Mouse (Mus musculus) G1E-ER4 (cell line): ENCODE measurements around the gene Tlr12. TPM values are rescaled to one million over a fixed set of nuclear protein-coding genes. Genes with fewer than 3 reads are reported as not detected.

Experiments
- GATA1 ChIP-seq: IDR thresholded peaks from one replicate; pipeline ENCODE4 v1.8.0; 2012; ENCODE audit warnings: low read length, inconsistent platforms
- polyA plus RNA-seq: library from polyadenylated mRNA; stranded (reverse); fragments of >175 nt; gene quantifications from 2 replicates; pipeline ENCODE4 v1.2.3, GENCODE M21; 2012

The Tlr12 gene
- polyA plus RNA-seq, result not detected in 2 replicates

DNA sequence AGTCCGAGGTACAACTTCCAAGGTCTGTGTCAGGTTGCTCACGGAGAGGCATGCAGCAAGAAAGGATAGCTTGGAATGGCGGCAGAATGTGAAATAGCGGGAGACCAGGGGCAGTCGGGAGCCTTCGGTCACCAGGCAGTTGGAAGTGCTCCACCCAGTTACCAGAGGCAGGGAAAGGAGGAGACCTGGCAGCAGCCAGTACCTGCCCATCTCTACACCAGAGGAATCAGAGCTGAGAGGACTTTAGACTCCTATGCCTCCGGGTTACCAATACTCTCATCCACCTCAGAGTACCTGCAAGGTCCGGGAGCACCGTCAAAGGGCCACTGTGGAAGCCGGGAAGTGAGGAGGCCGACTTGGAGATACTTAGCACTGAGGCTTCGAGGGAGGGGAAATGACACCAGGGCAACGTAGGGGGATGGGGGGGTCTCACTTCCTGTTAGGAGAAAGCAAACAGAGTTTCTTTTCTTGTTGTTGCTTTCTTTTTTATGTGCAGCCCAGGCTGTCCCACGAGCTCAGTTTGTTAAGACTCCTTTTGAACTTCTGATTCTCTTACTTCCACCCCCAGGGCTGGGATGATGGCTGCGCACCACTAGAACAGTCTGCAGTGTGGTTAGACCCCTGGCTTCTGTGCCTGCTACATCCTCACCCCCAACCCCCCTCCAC lies at the start of gene Tlr12:
TSS of gene Tlr12 (minus strand) at position 374 of the 666 bp plus-strand sequence.
- TF ChIP-seq GATA1, result no peak

DNA sequence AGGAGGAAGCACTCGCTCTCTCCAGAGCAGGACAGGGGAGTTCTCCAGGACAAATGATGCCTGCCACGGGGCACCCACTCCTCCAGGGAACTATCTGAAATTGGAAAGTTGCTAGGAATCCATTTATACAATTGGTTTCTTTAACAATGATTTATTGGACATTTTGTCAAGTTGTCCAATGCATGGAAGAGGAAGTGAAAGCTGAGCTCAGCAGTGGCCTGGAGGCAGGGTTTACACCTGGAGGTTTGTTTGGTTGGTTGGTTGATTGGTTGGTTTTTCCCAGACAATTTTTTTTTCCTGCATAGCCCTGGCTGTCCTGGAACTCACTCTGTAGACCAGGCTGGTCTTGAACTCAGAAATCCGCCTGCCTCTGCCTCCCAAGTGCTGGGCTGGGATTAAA lies 45.6 kb upstream of the Tlr12 start:
- TF ChIP-seq GATA1, result no peak

DNA sequence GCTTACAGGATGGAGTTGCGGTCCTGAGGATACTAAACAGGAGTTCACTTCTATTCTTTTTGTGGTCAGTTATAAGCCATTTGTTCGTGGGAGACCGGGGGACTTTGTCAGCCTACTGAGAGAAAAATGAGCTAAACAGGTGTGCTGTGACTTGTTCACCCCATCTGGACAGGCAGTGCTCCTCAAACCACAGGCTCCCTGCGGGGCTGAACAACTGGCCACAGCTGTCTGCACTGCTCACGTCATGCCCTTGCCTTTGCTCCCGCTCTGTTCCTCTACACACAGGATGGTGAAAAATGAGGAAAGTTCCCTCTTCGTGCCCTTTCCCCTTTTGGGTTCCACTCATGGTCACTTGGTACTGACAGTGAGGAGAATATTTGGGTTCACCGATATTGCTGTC lies 42.6 kb upstream of the Tlr12 start:
- TF ChIP-seq GATA1, result no peak

DNA sequence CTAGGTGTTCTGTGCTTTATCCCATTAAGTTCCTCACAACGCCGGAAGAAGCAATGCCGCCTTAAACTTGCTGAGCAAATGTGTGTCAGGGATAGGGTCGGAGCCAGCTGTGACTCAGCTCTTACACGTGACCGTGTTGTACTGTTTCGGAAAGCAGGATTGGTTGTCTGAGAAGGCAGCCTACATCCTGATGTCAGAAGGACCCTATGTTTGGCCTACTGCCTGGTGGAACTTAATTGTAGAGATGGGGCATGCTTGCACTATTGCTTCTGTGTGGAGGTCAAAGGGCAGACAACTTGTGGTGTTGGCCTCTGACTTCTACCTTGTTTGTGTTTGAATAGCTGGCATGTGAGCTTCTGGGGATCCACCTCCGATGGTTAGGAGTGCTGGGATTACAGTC lies 41.8 kb upstream of the Tlr12 start:
- no peak for TF ChIP-seq GATA1

DNA sequence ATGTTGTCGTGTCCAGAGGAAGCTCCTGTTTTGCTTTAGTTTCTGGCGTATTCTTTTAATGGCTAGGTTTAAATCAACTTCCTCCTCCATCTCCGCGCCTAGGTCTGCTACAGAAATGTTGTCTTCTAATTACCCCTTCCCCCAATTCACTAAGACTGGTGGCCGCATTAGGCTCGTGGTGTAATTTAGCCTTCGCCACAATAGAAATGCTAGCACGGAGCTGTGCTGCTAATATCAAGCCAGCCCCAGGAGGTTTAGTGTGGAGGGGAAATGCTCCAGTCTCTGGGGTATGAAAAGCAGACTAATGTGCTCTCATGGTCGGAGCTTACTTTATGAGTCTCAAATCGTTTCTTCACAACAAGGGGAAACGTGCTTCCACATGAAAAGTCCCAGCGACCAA lies 37.0 kb upstream of the Tlr12 start:
- no peak for TF ChIP-seq GATA1

DNA sequence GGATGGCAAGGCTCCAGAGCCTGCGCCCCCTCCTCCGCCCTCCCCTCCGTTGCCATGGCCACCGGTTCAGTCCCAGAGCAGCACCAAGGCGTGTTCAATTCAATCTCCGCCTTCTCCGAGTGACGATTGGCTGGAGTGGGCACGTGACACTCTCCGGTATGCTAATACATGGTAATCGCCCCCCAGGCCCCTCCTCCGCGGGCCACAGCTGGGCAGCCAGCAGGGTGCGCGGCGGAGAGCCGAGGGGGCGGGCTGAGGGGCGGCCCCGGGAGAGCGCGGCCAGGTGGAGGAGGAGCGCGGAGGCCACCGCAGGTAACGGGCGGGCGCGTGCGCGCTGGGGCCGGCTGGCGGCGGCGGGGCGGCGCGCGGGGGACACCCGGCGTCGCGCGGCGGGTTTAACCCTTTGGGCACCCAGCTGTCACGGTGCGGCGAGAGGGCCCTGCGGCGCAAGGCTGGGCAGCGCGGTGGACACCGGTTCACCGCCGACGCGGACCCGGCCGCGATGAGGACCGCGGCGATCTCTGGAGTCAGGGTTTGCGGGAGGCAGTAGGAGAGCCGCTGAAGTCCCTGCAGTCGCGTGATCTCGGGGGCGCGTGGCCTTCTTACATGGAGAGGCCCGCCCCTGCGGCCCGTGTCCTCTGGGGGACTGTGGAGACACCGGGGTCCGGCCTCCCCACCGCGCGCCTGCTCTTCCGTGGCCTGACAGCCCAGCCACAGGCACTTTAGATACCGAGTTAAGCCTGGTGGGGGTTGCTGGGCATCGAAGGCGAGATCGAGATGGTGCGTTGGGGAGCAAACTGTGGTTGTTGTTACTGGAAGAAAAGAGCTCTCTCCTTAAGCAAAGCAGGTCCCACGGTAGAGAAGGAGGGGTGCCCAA lies 36.3 kb upstream of the Tlr12 start, which contains the start of gene Phc2:
TSS of gene Phc2 (plus strand) at position 198 of the 877 bp plus-strand sequence.
- TF ChIP-seq GATA1, result no peak

DNA sequence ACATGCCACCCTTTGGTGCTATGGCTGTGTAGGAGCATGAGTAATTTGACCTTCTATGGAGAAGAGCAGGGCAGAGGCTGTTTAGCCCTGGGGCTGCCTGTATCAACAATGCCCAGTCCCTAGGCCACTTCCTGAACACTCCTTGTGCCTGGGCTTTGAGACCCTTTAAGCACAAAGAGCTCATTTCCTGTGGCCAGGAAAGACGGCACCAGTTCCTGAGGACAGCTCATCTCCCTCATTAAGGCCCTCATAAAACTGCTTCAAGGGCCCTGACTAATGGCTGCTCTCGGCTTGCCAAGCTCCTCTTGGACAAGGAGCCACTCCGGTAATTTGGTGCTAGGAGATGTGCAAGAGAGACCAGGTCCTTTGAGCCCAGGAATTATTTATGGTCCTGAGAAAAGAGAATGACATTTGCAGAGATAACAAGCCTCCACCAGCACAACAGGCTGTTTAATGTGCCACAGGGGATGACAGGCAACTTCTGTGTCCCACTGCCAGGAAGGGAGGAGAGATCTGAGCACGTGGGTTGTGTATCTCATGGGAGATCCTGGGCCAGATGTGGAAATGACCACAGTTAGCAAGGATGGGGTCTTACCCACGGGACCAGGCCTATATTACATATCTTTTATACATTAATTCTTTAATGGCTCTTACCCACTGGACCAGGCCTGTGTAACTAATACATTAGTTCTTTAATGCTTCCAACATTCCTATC lies 34.3 kb upstream of the Tlr12 start:
- TF ChIP-seq GATA1, result no peak

DNA sequence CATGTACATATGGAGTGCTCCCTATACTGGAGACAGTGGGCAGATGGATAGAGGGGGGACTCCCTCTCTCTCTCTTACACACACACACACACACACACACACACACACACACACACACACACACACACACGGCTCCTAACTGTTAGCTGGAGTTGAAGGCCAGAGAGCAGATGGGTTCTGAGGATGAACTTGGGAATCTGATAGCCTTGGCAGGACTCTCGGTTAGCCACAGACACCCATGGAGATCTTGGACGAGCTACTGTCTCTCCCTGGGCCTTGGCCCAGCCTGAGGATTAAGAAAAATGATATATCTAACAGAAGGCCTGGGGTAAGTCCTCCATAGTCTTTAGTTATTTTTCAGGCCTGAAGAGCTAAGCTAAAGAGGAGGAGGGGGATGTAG lies 33.1 kb upstream of the Tlr12 start:
- no peak for TF ChIP-seq GATA1

DNA sequence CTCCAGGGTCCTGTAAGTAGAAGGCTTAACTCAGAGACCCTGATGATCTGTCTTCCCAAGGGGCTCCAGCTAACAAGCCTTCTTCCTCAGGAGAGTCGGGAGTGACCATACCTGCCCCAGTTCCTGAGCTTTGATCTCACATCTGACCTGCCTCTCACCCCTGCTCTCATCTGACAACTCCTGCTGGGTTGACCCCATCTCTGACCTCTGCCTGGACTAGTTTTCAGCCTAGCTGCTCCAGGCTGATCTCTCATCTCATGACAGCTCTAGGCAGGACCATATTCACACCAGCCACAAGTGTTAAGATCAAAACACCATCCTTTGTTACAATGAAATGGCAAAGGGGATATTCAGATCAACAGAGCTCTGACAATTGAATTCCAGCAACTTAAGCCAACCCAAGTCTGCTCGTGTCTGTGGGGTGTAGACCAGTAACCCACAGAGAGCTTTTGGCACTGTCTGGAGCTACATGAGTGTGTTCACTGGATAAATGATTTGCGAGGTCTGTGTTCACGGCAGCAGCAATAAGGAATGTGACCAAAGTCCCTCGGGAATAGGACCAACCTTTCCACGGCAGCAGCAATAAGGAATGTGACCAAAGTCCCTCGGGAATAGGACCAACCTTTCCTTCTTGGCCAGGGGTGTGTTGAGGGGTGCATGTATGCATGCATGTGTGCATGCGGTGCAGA lies 30.3 kb upstream of the Tlr12 start:
- no peak for TF ChIP-seq GATA1

DNA sequence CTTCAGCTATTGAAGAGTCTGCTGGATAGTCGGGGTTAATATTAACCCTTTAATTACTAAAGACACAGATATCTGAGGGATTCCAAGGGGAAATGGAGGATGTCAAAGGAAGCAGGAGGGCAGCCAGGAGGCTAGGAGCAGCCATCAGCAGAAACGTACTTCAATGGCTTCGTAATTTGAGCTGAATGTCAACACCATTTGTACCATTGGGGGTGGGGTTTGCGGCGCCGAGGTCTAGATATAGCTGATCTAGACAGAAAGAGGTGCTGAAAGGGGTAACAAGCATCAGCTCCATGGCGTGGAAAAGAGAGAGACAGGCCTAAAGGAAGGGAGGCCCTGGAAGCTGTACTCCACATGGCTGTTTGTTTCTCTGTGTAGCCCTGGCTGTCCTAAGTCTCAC lies 28.3 kb upstream of the Tlr12 start:
- no peak for TF ChIP-seq GATA1

DNA sequence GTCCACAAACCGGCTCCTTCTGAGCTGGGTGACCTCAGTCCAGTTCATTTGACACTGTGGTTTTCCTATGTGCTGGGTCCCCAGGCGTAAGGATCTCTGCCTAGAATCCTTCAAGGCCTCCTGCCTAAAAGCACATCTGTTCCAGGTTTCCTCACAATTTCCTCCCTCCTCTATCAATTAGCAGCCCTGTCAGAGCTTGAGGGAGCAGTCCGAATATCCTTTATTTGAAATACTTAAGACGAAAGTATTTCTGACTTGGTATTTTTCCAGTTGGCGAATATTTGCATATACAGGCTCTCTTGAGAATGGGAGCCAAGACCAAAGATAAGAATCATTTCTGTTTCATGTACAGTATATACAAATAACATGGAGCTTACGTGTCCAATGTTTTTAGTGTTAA lies 27.5 kb upstream of the Tlr12 start:
- no peak for TF ChIP-seq GATA1

DNA sequence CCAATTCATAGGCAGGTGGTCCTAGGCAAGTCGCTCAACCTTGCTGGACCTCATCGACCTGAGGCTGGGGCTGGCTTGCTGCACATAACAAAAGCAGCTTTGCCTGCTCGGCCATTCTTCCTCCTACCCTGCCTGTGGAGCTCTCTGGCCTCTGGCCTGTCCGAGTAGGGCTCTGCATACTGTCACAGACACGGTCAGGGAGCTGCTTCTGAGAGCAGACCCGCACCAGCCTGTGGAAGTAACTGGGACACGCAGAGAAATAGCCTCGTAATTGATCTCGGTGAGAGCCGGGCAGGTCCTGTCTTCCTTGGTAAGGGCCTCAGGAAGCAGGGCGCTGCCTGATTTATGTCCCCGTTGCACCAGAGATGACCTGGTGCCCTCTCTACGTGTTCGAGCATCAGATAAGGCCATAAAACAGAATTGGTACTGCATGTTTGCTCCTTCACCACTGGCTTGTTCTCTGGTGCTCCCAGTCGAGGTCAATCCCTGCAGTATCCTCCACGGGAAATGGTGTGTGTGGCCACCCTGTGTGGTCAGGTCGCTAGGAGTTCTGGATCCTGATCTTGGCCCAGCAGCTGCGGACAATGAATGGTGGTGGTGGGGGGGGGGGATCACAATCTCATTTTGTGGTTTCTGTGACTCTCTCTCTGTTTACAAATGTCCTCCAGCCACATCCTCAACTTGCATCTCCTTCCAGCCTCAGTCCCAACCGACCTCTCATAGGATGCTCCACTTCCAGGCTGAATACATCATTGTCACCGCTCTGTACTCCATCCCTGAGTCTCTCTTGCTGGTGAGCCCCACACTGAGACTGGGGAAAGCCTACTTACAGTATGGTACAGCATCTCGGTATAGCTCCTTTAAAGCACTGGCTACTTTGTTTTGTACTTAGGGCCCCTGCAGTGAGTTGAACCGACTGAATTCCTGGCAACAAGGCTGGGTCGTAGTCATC lies 23.6 kb upstream of the Tlr12 start:
- TF ChIP-seq GATA1, result no peak

DNA sequence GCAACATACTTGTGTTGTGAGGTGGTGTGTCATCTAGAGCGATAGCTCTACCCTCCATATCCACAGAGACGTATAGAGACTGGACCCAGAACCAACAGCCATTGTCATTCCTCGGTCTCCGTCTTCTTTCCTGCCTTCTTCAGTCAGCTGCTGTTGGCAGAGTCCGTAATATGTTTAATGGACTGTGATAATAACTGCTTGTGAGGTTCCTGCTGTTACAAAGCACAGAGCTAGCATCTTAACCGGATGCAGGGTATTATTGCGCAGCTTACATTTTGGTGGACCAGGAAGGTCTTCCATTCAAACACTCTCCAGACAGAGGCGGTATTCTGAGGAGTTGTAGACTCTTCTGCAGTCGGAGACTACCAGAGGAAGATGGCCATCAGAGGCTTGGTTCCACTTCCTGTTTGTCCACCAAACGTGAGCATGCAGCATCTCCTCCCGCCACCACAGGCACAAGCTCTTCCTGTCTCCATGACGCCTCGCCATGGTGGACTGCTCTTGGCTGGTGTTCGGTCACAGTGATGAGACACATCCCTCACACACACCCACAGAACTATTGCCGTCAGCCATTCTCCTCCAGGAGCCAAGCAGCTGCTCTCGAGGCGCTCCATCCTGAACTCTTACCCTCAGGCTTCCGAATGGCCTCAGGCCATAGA lies 20.0 kb upstream of the Tlr12 start:
- TF ChIP-seq GATA1, result no peak

DNA sequence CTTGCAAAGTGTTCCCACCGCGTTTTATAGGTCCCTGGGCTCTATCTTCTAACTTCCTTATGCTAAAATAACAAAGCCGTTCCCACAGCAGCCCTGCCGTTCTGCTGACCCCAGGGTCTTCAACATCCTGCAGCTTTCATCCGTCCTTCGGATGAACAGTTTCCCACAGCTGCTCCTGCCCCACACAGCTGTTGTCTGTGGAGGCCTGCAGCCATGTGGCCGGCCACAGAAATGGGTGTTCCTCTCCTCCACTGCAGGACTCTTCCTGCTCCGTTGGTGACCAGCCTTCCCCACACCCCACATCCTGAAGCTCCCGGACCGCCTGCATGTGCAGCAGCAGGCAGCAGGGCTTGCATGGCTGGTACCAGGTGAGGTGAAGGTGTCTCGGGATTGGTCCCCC lies 18.8 kb upstream of the Tlr12 start:
- no peak for TF ChIP-seq GATA1
